Mouse (Mus musculus) brain, embryonic 14.5 days (tissue): ENCODE measurements around the gene Bcl2l13.

Experiments
- CTCF ChIP-seq: fragments of 200-500 bp; IDR thresholded peaks from 2 replicates; pipeline ENCODE4 v1.5.1; 2012; ENCODE audit warnings: inconsistent platforms, mild to moderate bottlenecking, moderate library complexity, borderline replicate concordance; ENCODE audit not compliant: insufficient read depth, insufficient read length; ENCODE audit errors: extremely low read depth
- POLR2A ChIP-seq: fragments of 200-500 bp; IDR thresholded peaks from 2 replicates; pipeline ENCODE4 v1.6.1; 2012; ENCODE audit warnings: mild to moderate bottlenecking, inconsistent platforms, borderline replicate concordance; ENCODE audit not compliant: poor library complexity, insufficient read depth, insufficient read length, severe bottlenecking; ENCODE audit errors: extremely low read depth

- TF ChIP-seq POLR2A (no peak), CTCF (no peak)
Measured at GRCm38 (mm10) chr6:120858217-120858711, 22.3 kb downstream of the Bcl2l13 start.
